22 mouse cellular contexts compared by ENCODE assay signal in genomic region chr2:26093897-26094296, GRCm38 (mm10). TPM values are rescaled to one million over a fixed set of nuclear protein-coding genes. Genes with fewer than 3 reads are reported as not detected.
DNase-seq lines count a peak whose midpoint lies in the region; ATAC-seq and TF ChIP-seq lines count a peak whose summit lies in the region.
"Had no signal": no experiment of that assay in that cellular context is flagged by ENCODE, and none has a peak within 500 bp of the region (broad histone marks: within the 10 kb centered on the region; RNA-seq: fewer than 3 reads in every experiment).

No protein-coding gene starts in this region.

- peak; percentile 82 for DNase-seq in kidney, adult 11 months
- peak; percentile 76 for DNase-seq in kidney, adult 2 months
- DNase-seq in kidney, adult 9 months = peak; percentile 59
- peak; percentile 54 to 87 for DNase-seq in kidney, postnatal 25 days
- no peak for DNase-seq in frontal cortex, postnatal 14 days (ENCODE audit: low spot score in 2 of 2)
- DNase-seq in layer of hippocampus, adult 2 months (ENCODE audit: low spot score in 2 of 2) = no peak
- DNase-seq: adrenal gland, postnatal 14 days; cerebellum, adult 11-12 months; cerebellum, adult 9-10 months; cerebellum, postnatal 36 days; gastrocnemius, postnatal 10 days; heart, postnatal 10 days; heart, postnatal 4 days had no signal

- no peak overlapping the region for H3K4me2 ChIP-seq in kidney, embryonic 15.5 days
- H3K4me2 ChIP-seq: embryonic facial prominence, embryonic 13.5 days; hindbrain, embryonic 12.5 days had no signal

- ATAC-seq in kidney, embryonic 15.5 days (replicated peaks; ENCODE audit: low FRiP score) = no peak
- ATAC-seq in megakaryocyte progenitor cell, adult 5-6 weeks (replicated peaks; ENCODE audit: poor library complexity) = no peak
- ATAC-seq: activated CD4-positive, CD25-positive, alpha-beta regulatory T cell, adult 4 months; forebrain, embryonic 14.5 days; hindbrain, embryonic 16.5 days; Patski had no signal

- H3K4me1 ChIP-seq in kidney, embryonic 15.5 days = peaks cover 30% of the 10 kb centered on the region
- H3K4me1 ChIP-seq in kidney, adult 2 months (ENCODE audit: control insufficient read depth, insufficient read depth, low read length) = peaks cover 22% of the 10 kb centered on the region

- 69% methylated on average over 7 of the region's 7 CpGs for WGBS in kidney, embryonic 15.5 days
- WGBS in kidney, adult 2 months = 54% methylated on average over 7 of the region's 7 CpGs

- no peak for TF ChIP-seq POLR2A in kidney, adult 2 months (IDR thresholded peaks at IDR 0.05; ENCODE audit: low read depth, low read length)

- no peak overlapping the region for H3K4me3 ChIP-seq in kidney, embryonic 15.5 days (replicated peaks)
- no peak overlapping the region for H3K4me3 ChIP-seq in kidney, adult 2 months (ENCODE audit: insufficient read depth, low read depth, low read length)
- no peak overlapping the region for H3K4me3 ChIP-seq in layer of hippocampus, adult 2 months
- H3K4me3 ChIP-seq: embryonic facial prominence, embryonic 13.5 days; heart, embryonic 10.5 days; hindbrain, embryonic 12.5 days had no signal

- peaks cover 27% of the 10 kb centered on the region for H3K27me3 ChIP-seq in kidney, embryonic 15.5 days
- H3K27me3 ChIP-seq in kidney, adult 2 months (replicated peaks; ENCODE audit: control insufficient read depth, insufficient read depth, low read length) = no peaks in the 10 kb centered on the region
- H3K27me3 ChIP-seq: Patski had no signal

- no peaks in the 10 kb centered on the region for H3K9me3 ChIP-seq in kidney, embryonic 15.5 days (replicated peaks)
- H3K9me3 ChIP-seq: embryonic facial prominence, embryonic 13.5 days; heart, embryonic 10.5 days; hindbrain, embryonic 12.5 days had no signal

- no peaks in the 10 kb centered on the region for H3K36me3 ChIP-seq in kidney, embryonic 15.5 days
- H3K36me3 ChIP-seq in kidney, adult 2 months (ENCODE audit: control insufficient read depth, insufficient read depth, low read length) = no peaks in the 10 kb centered on the region
- H3K36me3 ChIP-seq: heart, embryonic 10.5 days; hindbrain, embryonic 12.5 days had no signal

- H3K27ac ChIP-seq in kidney, embryonic 15.5 days = no peak overlapping the region
- H3K27ac ChIP-seq in kidney, adult 2 months (ENCODE audit: insufficient read depth, low read depth, low read length) = peak overlapping the region; percentile 66
- H3K27ac ChIP-seq in layer of hippocampus, adult 2 months = no peak overlapping the region
- H3K27ac ChIP-seq: embryonic facial prominence, embryonic 13.5 days; heart, embryonic 10.5 days; hindbrain, embryonic 12.5 days had no signal

- H3K9ac ChIP-seq in kidney, embryonic 15.5 days = no peak overlapping the region
- H3K9ac ChIP-seq: embryonic facial prominence, embryonic 13.5 days; hindbrain, embryonic 12.5 days had no signal

- TF ChIP-seq CTCF in kidney, adult 2 months (conservative IDR thresholded peaks at IDR 0.05; ENCODE audit: insufficient read depth, insufficient read length, low read depth, low read length) = no peak
- TF ChIP-seq CTCF in layer of hippocampus, adult 2 months (conservative IDR thresholded peaks at IDR 0.05) = no peak

RNA-seq across cellular contexts. Expression of gene Nacc2, which starts 29.1 kb away (rescaled TPM):
- polyA plus RNA-seq in kidney, embryonic 15.5 days (2015; fragmentation: Nextera tagmentation; extraction: Ambion mirVana) = 8.7 and 10.5 TPM in 2 replicates
- 38.1 and 57.0 TPM in 2 replicates for polyA plus RNA-seq in kidney, adult 2 months (2012; rRNA removed)
- total RNA-seq in megakaryocyte progenitor cell, adult 5-6 weeks (2015) = 1.1 and 1.2 TPM in 2 replicates
- 0.67 and 1.2 TPM in 2 replicates for total RNA-seq in megakaryocyte progenitor cell, adult 5-6 weeks (2017)
- 10 to 100 TPM; 59.8 to 61.4 TPM for total RNA-seq in layer of hippocampus, adult 2 months (2021)

Comparison
In these comparisons a context has a peak if more than half of its experiments do, and no peak if none do; other contexts are left out.
1. DNase-seq: peak in kidney, adult 11 months (single experiment), kidney, adult 2 months (single experiment), kidney, adult 9 months (single experiment) and kidney, postnatal 25 days (2 of 2); none in frontal cortex, postnatal 14 days (0 of 2) and layer of hippocampus, adult 2 months (0 of 2).
2. RNA of gene Nacc2, which starts 29.1 kb away (total RNA-seq): 59.8 to 61.4 TPM in layer of hippocampus, adult 2 months; 0.67 to 1.2 TPM in megakaryocyte progenitor cell, adult 5-6 weeks; every median in the first group is over 10 times any median in the second.